ENCODE assay signal across 13 mouse cellular contexts in genomic region chr15:98797835-98798492, GRCm38 (mm10). TPM values are rescaled to one million over a fixed set of nuclear protein-coding genes. Genes with fewer than 3 reads are reported as not detected.
A peak's percentile ranks its signal among the peaks of the same experiment; 100 is the strongest.
DNase-seq lines count a peak whose midpoint lies in the region; ATAC-seq lines count a peak whose summit lies in the region.
"Had no signal": no experiment of that assay in that cellular context is flagged by ENCODE, and none has a peak within 500 bp of the region (broad histone marks: within the 10 kb centered on the region; RNA-seq: fewer than 3 reads in every experiment).

No protein-coding gene starts in this region.

- no peak for DNase-seq in heart, embryonic 10.5 days (ENCODE audit: low spot score)
- DNase-seq in adrenal gland, postnatal 25 days: no peak
- no peak for DNase-seq in layer of hippocampus, postnatal 14 days (ENCODE audit: low spot score in 2 of 2)
- no peak for DNase-seq in left cerebral cortex, postnatal 14 days (ENCODE audit: low spot score in 2 of 2)
- DNase-seq: liver, embryonic 13.5 days had no signal

- no peaks in the 10 kb centered on the region for H3K36me3 ChIP-seq in heart, embryonic 12.5 days
- H3K36me3 ChIP-seq in heart, embryonic 10.5 days: no peaks in the 10 kb centered on the region
- no peaks in the 10 kb centered on the region for H3K36me3 ChIP-seq in forebrain, embryonic 12.5 days (replicated peaks)
- H3K36me3 ChIP-seq in limb, embryonic 12.5 days: no peaks in the 10 kb centered on the region
- no peaks in the 10 kb centered on the region for H3K36me3 ChIP-seq in neural tube, embryonic 13.5 days
- H3K36me3 ChIP-seq: liver, embryonic 13.5 days; stomach, embryonic 15.5 days had no signal

- intact Hi-C loops in left cerebral cortex, postnatal 14 days (cut with DNase I): no loop called here

- peaks cover 22% of the 10 kb centered on the region for H3K4me1 ChIP-seq in heart, embryonic 12.5 days (replicated peaks)
- peaks cover 23% of the 10 kb centered on the region for H3K4me1 ChIP-seq in heart, embryonic 10.5 days
- peaks cover 36% of the 10 kb centered on the region for H3K4me1 ChIP-seq in forebrain, embryonic 12.5 days
- H3K4me1 ChIP-seq in limb, embryonic 12.5 days (replicated peaks): peaks cover 16% of the 10 kb centered on the region
- H3K4me1 ChIP-seq in neural tube, embryonic 13.5 days (replicated peaks): peaks cover 35% of the 10 kb centered on the region

- H3K9me3 ChIP-seq in heart, embryonic 12.5 days (replicated peaks): no peaks in the 10 kb centered on the region
- H3K9me3 ChIP-seq in heart, embryonic 10.5 days: no peaks in the 10 kb centered on the region
- no peaks in the 10 kb centered on the region for H3K9me3 ChIP-seq in forebrain, embryonic 12.5 days
- H3K9me3 ChIP-seq in limb, embryonic 12.5 days: no peaks in the 10 kb centered on the region
- H3K9me3 ChIP-seq in neural tube, embryonic 13.5 days: no peaks in the 10 kb centered on the region
- H3K9me3 ChIP-seq: liver, embryonic 13.5 days; stomach, embryonic 15.5 days had no signal

- H3K9ac ChIP-seq in heart, embryonic 12.5 days: no peak overlapping the region
- peak overlapping the region; percentile 30; the same call in 1 of the 2 replicates for H3K9ac ChIP-seq in forebrain, embryonic 12.5 days
- H3K9ac ChIP-seq in limb, embryonic 12.5 days (replicated peaks): 0 out of 2 replicates have a peak overlapping the region, but pooled peaks have one; percentile 37
- 0 out of 2 replicates have a peak overlapping the region, but pooled peaks have one; percentile 13 for H3K9ac ChIP-seq in neural tube, embryonic 13.5 days
- H3K9ac ChIP-seq: liver, embryonic 13.5 days; stomach, embryonic 15.5 days had no signal

- no peak overlapping the region for H3K27ac ChIP-seq in heart, embryonic 12.5 days (ENCODE audit: poor library complexity, severe bottlenecking)
- no peak overlapping the region for H3K27ac ChIP-seq in heart, embryonic 10.5 days
- peak overlapping the region; percentile 21; the same call in 1 of the 2 replicates for H3K27ac ChIP-seq in forebrain, embryonic 12.5 days
- no peak overlapping the region for H3K27ac ChIP-seq in limb, embryonic 12.5 days
- H3K27ac ChIP-seq in neural tube, embryonic 13.5 days (replicated peaks): no peak overlapping the region
- H3K27ac ChIP-seq: liver, embryonic 13.5 days; stomach, embryonic 15.5 days had no signal

- WGBS in heart, embryonic 12.5 days: 5% methylated on average over 28 of the region's 28 CpGs
- 4% methylated on average over 28 of the region's 28 CpGs for whole genome bisulfite sequencing in heart, embryonic 10.5 days
- WGBS in forebrain, embryonic 12.5 days: 1% methylated on average over 28 of the region's 28 CpGs
- 3% methylated on average over 28 of the region's 28 CpGs for WGBS in limb, embryonic 12.5 days
- WGBS in neural tube, embryonic 13.5 days: 3% methylated on average over 28 of the region's 28 CpGs

- no peak for ATAC-seq in heart, embryonic 12.5 days (ENCODE audit: insufficient number of reproducible peaks, low FRiP score)
- ATAC-seq in forebrain, embryonic 12.5 days (ENCODE audit: low FRiP score): peak; percentile 88
- no peak for ATAC-seq in limb, embryonic 12.5 days (ENCODE audit: insufficient number of reproducible peaks, insufficient read depth, low FRiP score, low TSS enrichment, low read depth)
- ATAC-seq in neural tube, embryonic 13.5 days (ENCODE audit: low read depth): peak; percentile 94

- H3K4me2 ChIP-seq in heart, embryonic 12.5 days: no peak overlapping the region
- peak overlapping the region; percentile 29 for H3K4me2 ChIP-seq in forebrain, embryonic 12.5 days
- H3K4me2 ChIP-seq in limb, embryonic 12.5 days: peak overlapping the region; percentile 26; the same call in 1 of the 2 replicates
- H3K4me2 ChIP-seq in neural tube, embryonic 13.5 days: peak overlapping the region; percentile 28
- H3K4me2 ChIP-seq: liver, embryonic 13.5 days; stomach, embryonic 15.5 days had no signal

- H3K27me3 ChIP-seq in heart, embryonic 12.5 days (replicated peaks): peaks cover 100% of the 10 kb centered on the region
- H3K27me3 ChIP-seq in heart, embryonic 10.5 days (ENCODE audit: insufficient read depth, poor library complexity, severe bottlenecking): peaks cover 100% of the 10 kb centered on the region
- peaks cover 100% of the 10 kb centered on the region for H3K27me3 ChIP-seq in forebrain, embryonic 12.5 days
- H3K27me3 ChIP-seq in limb, embryonic 12.5 days: peaks cover 100% of the 10 kb centered on the region
- peaks cover 98% of the 10 kb centered on the region for H3K27me3 ChIP-seq in neural tube, embryonic 13.5 days

- 0 out of 2 replicates have a peak overlapping the region, but pooled peaks have one; percentile 2 for H3K4me3 ChIP-seq in heart, embryonic 12.5 days
- H3K4me3 ChIP-seq in heart, embryonic 10.5 days: no peak overlapping the region; the same call in 1 of the 2 replicates
- 0 out of 2 replicates have a peak overlapping the region, but pooled peaks have one; percentile 0 for H3K4me3 ChIP-seq in forebrain, embryonic 12.5 days (replicated peaks)
- peak overlapping the region; percentile 21 for H3K4me3 ChIP-seq in limb, embryonic 12.5 days (replicated peaks)
- H3K4me3 ChIP-seq in neural tube, embryonic 13.5 days: no peak overlapping the region
- H3K4me3 ChIP-seq: liver, embryonic 13.5 days; stomach, embryonic 15.5 days had no signal

RNA-seq across cellular contexts. Expression of gene Wnt1, which starts 8.3 kb away (rescaled TPM):
- polyA plus RNA-seq in heart, embryonic 12.5 days (2016; fragmentation: Nextera tagmentation; extraction: Ambion mirVana): not detected in 2 replicates
- not detected in 2 replicates for polyA plus RNA-seq in heart, embryonic 10.5 days (2016; fragmentation: Nextera tagmentation; extraction: Ambion mirVana)
- 0.18 and 0.61 TPM in 2 replicates for polyA plus RNA-seq in forebrain, embryonic 12.5 days (2016; fragmentation: Nextera tagmentation; extraction: Ambion mirVana)
- not detected in 2 replicates for polyA plus RNA-seq in limb, embryonic 12.5 days (2016; fragmentation: Nextera tagmentation; extraction: Ambion mirVana)
- 3.6 and 3.9 TPM in 2 replicates for polyA plus RNA-seq in neural tube, embryonic 13.5 days (2015; fragmentation: Nextera tagmentation; extraction: Ambion mirVana)
- not detected in 2 replicates for total RNA-seq in adrenal gland, postnatal 25 days (2021)
- total RNA-seq in layer of hippocampus, postnatal 14 days (2021): not detected
- not detected for total RNA-seq in left cerebral cortex, postnatal 14 days (2021)
- total RNA-seq: gastrocnemius, adult 18-20 months; hematopoietic stem cell, adult 5-6 weeks; megakaryocyte-erythroid progenitor cell, adult 5-6 weeks had no signal
- polyA plus RNA-seq: liver, embryonic 13.5 days; stomach, embryonic 15.5 days had no signal

RNA-seq across cellular contexts. Expression of gene Ddn, which starts 11.3 kb away (rescaled TPM):
- 0.04 and 0.14 TPM in 2 replicates for polyA plus RNA-seq in heart, embryonic 12.5 days (2016; fragmentation: Nextera tagmentation; extraction: Ambion mirVana)
- polyA plus RNA-seq in heart, embryonic 10.5 days (2016; fragmentation: Nextera tagmentation; extraction: Ambion mirVana): 0.06 TPM in 1 of 2 replicates, not detected in the other
- 0.22 TPM in 1 of 2 replicates, not detected in the other for polyA plus RNA-seq in forebrain, embryonic 12.5 days (2016; fragmentation: Nextera tagmentation; extraction: Ambion mirVana)
- polyA plus RNA-seq in limb, embryonic 12.5 days (2016; fragmentation: Nextera tagmentation; extraction: Ambion mirVana): 0.23 TPM in 1 of 2 replicates, not detected in the other
- polyA plus RNA-seq in neural tube, embryonic 13.5 days (2015; fragmentation: Nextera tagmentation; extraction: Ambion mirVana): 0.50 TPM in 2 replicates
- 0.09 and 0.24 TPM in 2 replicates for total RNA-seq in adrenal gland, postnatal 25 days (2021)
- total RNA-seq in layer of hippocampus, postnatal 14 days (2021): 100 to 1,000 TPM; 747 to 793 TPM
- 100 to 1,000 TPM; 421 to 445 TPM for total RNA-seq in left cerebral cortex, postnatal 14 days (2021)
- total RNA-seq: megakaryocyte-erythroid progenitor cell, adult 5-6 weeks had no signal
- polyA plus RNA-seq: liver, embryonic 13.5 days; stomach, embryonic 15.5 days had no signal

RNA-seq across cellular contexts. Expression of gene Wnt10b, which starts 20.0 kb away (rescaled TPM):
- not detected in 2 replicates for polyA plus RNA-seq in heart, embryonic 12.5 days (2016; fragmentation: Nextera tagmentation; extraction: Ambion mirVana)
- 0.09 TPM in 1 of 2 replicates, not detected in the other for polyA plus RNA-seq in heart, embryonic 10.5 days (2016; fragmentation: Nextera tagmentation; extraction: Ambion mirVana)
- polyA plus RNA-seq in forebrain, embryonic 12.5 days (2016; fragmentation: Nextera tagmentation; extraction: Ambion mirVana): 0.18 and 0.24 TPM in 2 replicates
- polyA plus RNA-seq in limb, embryonic 12.5 days (2016; fragmentation: Nextera tagmentation; extraction: Ambion mirVana): 1.5 and 1.7 TPM in 2 replicates
- polyA plus RNA-seq in neural tube, embryonic 13.5 days (2015; fragmentation: Nextera tagmentation; extraction: Ambion mirVana): not detected in 2 replicates
- total RNA-seq in adrenal gland, postnatal 25 days (2021): 0.43 and 0.55 TPM in 2 replicates
- under 1 TPM; 0.41 to 0.48 TPM for total RNA-seq in layer of hippocampus, postnatal 14 days (2021)
- total RNA-seq in left cerebral cortex, postnatal 14 days (2021): under 1 TPM; 0.55 to 0.75 TPM
- total RNA-seq: megakaryocyte-erythroid progenitor cell, adult 5-6 weeks had no signal
- polyA plus RNA-seq: liver, embryonic 13.5 days had no signal

RNA-seq across cellular contexts. Expression of gene Prkag1, which starts 33.4 kb away (rescaled TPM):
- polyA plus RNA-seq in heart, embryonic 12.5 days (2016; fragmentation: Nextera tagmentation; extraction: Ambion mirVana): 81.5 and 83.5 TPM in 2 replicates
- polyA plus RNA-seq in heart, embryonic 10.5 days (2016; fragmentation: Nextera tagmentation; extraction: Ambion mirVana): 95.0 and 97.7 TPM in 2 replicates
- 85.2 and 89.4 TPM in 2 replicates for polyA plus RNA-seq in forebrain, embryonic 12.5 days (2016; fragmentation: Nextera tagmentation; extraction: Ambion mirVana)
- 81.4 and 88.4 TPM in 2 replicates for polyA plus RNA-seq in limb, embryonic 12.5 days (2016; fragmentation: Nextera tagmentation; extraction: Ambion mirVana)
- polyA plus RNA-seq in neural tube, embryonic 13.5 days (2015; fragmentation: Nextera tagmentation; extraction: Ambion mirVana): 71.8 and 79.4 TPM in 2 replicates
- total RNA-seq in adrenal gland, postnatal 25 days (2021): 60.4 and 78.6 TPM in 2 replicates
- total RNA-seq in layer of hippocampus, postnatal 14 days (2021): 10 to 100 TPM; 44.5 to 46.2 TPM
- 10 to 100 TPM; 41.5 to 45.4 TPM for total RNA-seq in left cerebral cortex, postnatal 14 days (2021)

RNA-seq across cellular contexts. Expression of gene Arf3, which starts 35.0 kb away (rescaled TPM):
- polyA plus RNA-seq in heart, embryonic 12.5 days (2016; fragmentation: Nextera tagmentation; extraction: Ambion mirVana): 46.3 and 46.9 TPM in 2 replicates
- 41.7 and 42.7 TPM in 2 replicates for polyA plus RNA-seq in heart, embryonic 10.5 days (2016; fragmentation: Nextera tagmentation; extraction: Ambion mirVana)
- 58.2 and 58.3 TPM in 2 replicates for polyA plus RNA-seq in forebrain, embryonic 12.5 days (2016; fragmentation: Nextera tagmentation; extraction: Ambion mirVana)
- 46.5 and 54.1 TPM in 2 replicates for polyA plus RNA-seq in limb, embryonic 12.5 days (2016; fragmentation: Nextera tagmentation; extraction: Ambion mirVana)
- 71.9 and 74.9 TPM in 2 replicates for polyA plus RNA-seq in neural tube, embryonic 13.5 days (2015; fragmentation: Nextera tagmentation; extraction: Ambion mirVana)
- total RNA-seq in adrenal gland, postnatal 25 days (2021): 118 and 138 TPM in 2 replicates
- 100 to 1,000 TPM; 791 to 794 TPM for total RNA-seq in layer of hippocampus, postnatal 14 days (2021)
- total RNA-seq in left cerebral cortex, postnatal 14 days (2021): 100 to 1,000 TPM; 729 to 796 TPM

Comparison
In these comparisons a context has a peak if more than half of its experiments do, and no peak if none do; other contexts are left out.
1. H3K4me3 ChIP-seq: peak in heart, embryonic 12.5 days (single experiment), forebrain, embryonic 12.5 days (single experiment) and limb, embryonic 12.5 days (single experiment); none in heart, embryonic 10.5 days (single experiment) and neural tube, embryonic 13.5 days (single experiment).
2. ATAC-seq: peak in forebrain, embryonic 12.5 days (single experiment) and neural tube, embryonic 13.5 days (single experiment); none in heart, embryonic 12.5 days (single experiment) and limb, embryonic 12.5 days (single experiment).